Mouse (Mus musculus): ENCODE results near the gene Ptpn18. TPM values are rescaled to one million over a fixed set of nuclear protein-coding genes. Genes with fewer than 3 reads are reported as not detected.
"Not testable (repeated sequence)": the region's sequence is repeated elsewhere in the genome, so short reads cannot be mapped to it uniquely, and the experiment has no call there.

Gene Ptpn18
- polyA plus RNA-seq, 1 experiment from 2014 or later = 29.4 TPM

- 18% methylated on average over 5 of the region's 5 CpGs for WGBS
- no peak overlapping the region for H3K27ac ChIP-seq (replicated peaks)
- no peak overlapping the region for H3K9ac ChIP-seq (ENCODE audit: low read length)
- no peak for ATAC-seq (ENCODE audit: low FRiP score, low TSS enrichment)
- H3K4me1 ChIP-seq (replicated peaks; ENCODE audit: control insufficient read depth, insufficient read depth) = no peaks in the 10 kb centered on the region
- no peaks in the 10 kb centered on the region for H3K36me3 ChIP-seq (ENCODE audit: control insufficient read depth, insufficient read depth, low read length)
- no peak for DNase-seq (ENCODE audit: low spot score)
- TF ChIP-seq CTCF (IDR thresholded peaks at IDR 0.05; ENCODE audit: low read depth) (no peak), EP300 (optimal IDR thresholded peaks at IDR 0.05) (no peak)
- no peaks in the 10 kb centered on the region for H3K9me3 ChIP-seq (ENCODE audit: control insufficient read depth, low read length)
- no peak overlapping the region for H3K4me2 ChIP-seq (replicated peaks; ENCODE audit: low read depth)
- H3K4me3 ChIP-seq (ENCODE audit: low read depth, low read length) = no peak overlapping the region
- H3K27me3 ChIP-seq (ENCODE audit: control insufficient read depth, insufficient read depth, low read length) = no peaks in the 10 kb centered on the region
Measured at GRCm38 (mm10) chr1:34516595-34516994, 57.0 kb downstream of the Ptpn18 start.

DNA sequence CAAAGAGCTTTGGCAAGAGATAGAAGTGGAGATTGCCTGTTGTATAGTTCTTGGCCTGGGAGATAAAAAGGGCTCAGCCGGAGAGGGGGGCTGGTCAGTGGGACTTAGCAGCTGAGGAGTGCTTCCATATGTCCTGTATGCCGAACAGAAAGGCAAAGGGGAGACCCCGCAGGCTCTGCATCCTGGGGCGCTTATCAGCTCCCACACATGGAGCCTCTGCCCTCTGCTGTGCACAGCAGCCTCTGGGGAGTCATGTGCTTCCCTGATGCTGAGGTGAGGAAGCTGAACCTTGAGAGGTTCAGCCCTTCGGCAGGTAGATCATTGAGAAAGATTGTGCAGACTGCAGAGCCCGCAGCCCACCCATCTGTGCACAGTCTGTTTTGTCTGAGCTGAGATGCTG is 57.7 kb downstream of the Ptpn18 start:
- not testable (repeated sequence) for H3K27ac ChIP-seq (replicated peaks); H3K4me3 ChIP-seq (ENCODE audit: low read depth, low read length); H3K4me2 ChIP-seq (replicated peaks; ENCODE audit: low read depth); ATAC-seq (ENCODE audit: low FRiP score, low TSS enrichment); H3K9me3 ChIP-seq (ENCODE audit: control insufficient read depth, low read length); H3K4me1 ChIP-seq (replicated peaks; ENCODE audit: control insufficient read depth, insufficient read depth); DNase-seq (ENCODE audit: low spot score); H3K36me3 ChIP-seq (ENCODE audit: control insufficient read depth, insufficient read depth, low read length); H3K27me3 ChIP-seq (ENCODE audit: control insufficient read depth, insufficient read depth, low read length); H3K9ac ChIP-seq (ENCODE audit: low read length)
- 20% methylated on average over 4 of the region's 6 CpGs for WGBS

DNA sequence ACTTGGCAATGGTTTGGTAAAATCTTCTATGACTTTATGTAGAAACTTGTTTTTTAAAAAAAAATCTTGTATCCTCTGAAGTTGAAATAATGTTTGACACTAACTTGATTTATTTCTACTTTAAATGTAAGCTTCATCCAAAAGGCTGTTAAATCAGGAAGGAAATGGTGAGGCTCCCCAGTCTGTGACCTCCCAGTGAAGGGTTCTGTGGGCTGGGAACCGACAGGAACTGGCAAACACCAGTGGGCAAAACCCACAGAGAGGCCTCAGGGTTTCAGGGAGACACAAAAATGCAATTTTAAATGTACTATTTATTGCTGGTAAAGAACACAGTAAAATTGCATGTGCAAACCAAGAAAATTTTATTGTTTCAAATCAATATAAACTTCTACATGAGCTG is 58.2 kb downstream of the Ptpn18 start:
- not testable (repeated sequence) for H3K9ac ChIP-seq (ENCODE audit: low read length); H3K4me3 ChIP-seq (ENCODE audit: low read depth, low read length); H3K27me3 ChIP-seq (ENCODE audit: control insufficient read depth, insufficient read depth, low read length); H3K27ac ChIP-seq (replicated peaks); H3K4me1 ChIP-seq (replicated peaks; ENCODE audit: control insufficient read depth, insufficient read depth); H3K36me3 ChIP-seq (ENCODE audit: control insufficient read depth, insufficient read depth, low read length); ATAC-seq (ENCODE audit: low FRiP score, low TSS enrichment); DNase-seq (ENCODE audit: low spot score); H3K9me3 ChIP-seq (ENCODE audit: control insufficient read depth, low read length); H3K4me2 ChIP-seq (replicated peaks; ENCODE audit: low read depth)
- 30% methylated on average over 1 of the region's 1 CpGs for WGBS

- 71% methylated on average over 1 of the region's 1 CpGs for WGBS
- no peaks in the 10 kb centered on the region for H3K4me1 ChIP-seq (replicated peaks; ENCODE audit: control insufficient read depth, insufficient read depth)
- H3K4me2 ChIP-seq (replicated peaks; ENCODE audit: low read depth) = no peak overlapping the region
- H3K27me3 ChIP-seq (ENCODE audit: control insufficient read depth, insufficient read depth, low read length) = no peaks in the 10 kb centered on the region
- H3K9me3 ChIP-seq (ENCODE audit: control insufficient read depth, low read length) = no peaks in the 10 kb centered on the region
- H3K36me3 ChIP-seq (ENCODE audit: control insufficient read depth, insufficient read depth, low read length) = no peaks in the 10 kb centered on the region
- no peak overlapping the region for H3K27ac ChIP-seq (replicated peaks)
- no peak overlapping the region for H3K9ac ChIP-seq (ENCODE audit: low read length)
- ATAC-seq (ENCODE audit: low FRiP score, low TSS enrichment) (no peak), DNase-seq (ENCODE audit: low spot score) (no peak)
- H3K4me3 ChIP-seq (ENCODE audit: low read depth, low read length) = no peak overlapping the region
- TF ChIP-seq CTCF (IDR thresholded peaks at IDR 0.05; ENCODE audit: low read depth) (0 out of 2 replicates have a peak, but pooled peaks have one; percentile 2), EP300 (optimal IDR thresholded peaks at IDR 0.05) (no peak)
Measured at GRCm38 (mm10) chr1:34518259-34518658, 58.7 kb downstream of the Ptpn18 start.

DNA sequence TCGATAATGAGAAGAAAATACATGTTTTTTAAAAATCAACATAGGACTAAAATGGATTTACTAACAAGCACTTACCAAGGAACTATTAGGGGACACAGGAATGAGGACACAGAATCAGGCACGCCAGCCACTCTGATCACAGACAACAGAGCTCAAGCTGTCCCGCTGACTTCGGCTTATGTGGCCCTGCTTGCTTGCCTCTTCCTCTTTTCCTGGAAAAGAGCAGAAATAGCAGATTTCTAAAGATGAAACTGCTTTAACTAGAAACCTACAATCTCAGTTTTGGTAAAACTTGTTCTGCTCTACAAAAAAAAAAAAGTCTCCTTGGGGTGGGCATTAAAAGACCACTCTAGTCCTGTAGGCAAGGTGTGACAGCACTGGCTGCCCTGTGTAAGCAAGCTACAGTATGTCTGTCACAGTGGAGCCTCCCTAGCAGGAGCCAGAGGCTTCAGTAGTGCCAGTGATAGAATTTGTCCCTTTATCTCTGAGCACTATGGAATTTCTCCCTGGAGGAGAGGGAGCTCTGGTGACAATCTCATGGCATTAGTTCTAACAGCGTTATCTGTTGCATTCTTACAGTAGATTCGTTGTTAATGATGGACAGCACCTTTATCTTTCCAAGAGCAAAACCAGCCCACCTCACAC is 62.8 kb downstream of the Ptpn18 start:
- Histone ChIP-seq H3K27ac (replicated peaks) (no peak overlapping the region), H3K9ac (ENCODE audit: low read length) (no peak overlapping the region), H3K4me2 (replicated peaks; ENCODE audit: low read depth) (no peak overlapping the region), H3K9me3 (ENCODE audit: control insufficient read depth, low read length) (no peaks in the 10 kb centered on the region), H3K4me1 (replicated peaks; ENCODE audit: control insufficient read depth, insufficient read depth) (no peaks in the 10 kb centered on the region), H3K27me3 (ENCODE audit: control insufficient read depth, insufficient read depth, low read length) (no peaks in the 10 kb centered on the region), H3K36me3 (ENCODE audit: control insufficient read depth, insufficient read depth, low read length) (no peaks in the 10 kb centered on the region), H3K4me3 (ENCODE audit: low read depth, low read length) (no peak overlapping the region)
- DNase-seq (ENCODE audit: low spot score) (no peak), ATAC-seq (ENCODE audit: low FRiP score, low TSS enrichment) (no peak)
- TF ChIP-seq CTCF (IDR thresholded peaks at IDR 0.05; ENCODE audit: low read depth) (no peak), EP300 (optimal IDR thresholded peaks at IDR 0.05) (no peak)
- 69% methylated on average over 6 of the region's 6 CpGs for WGBS

- TF ChIP-seq CTCF (IDR thresholded peaks at IDR 0.05; ENCODE audit: low read depth) = no peak
- no peak for TF ChIP-seq EP300 (optimal IDR thresholded peaks at IDR 0.05)
- no peak overlapping the region for H3K4me3 ChIP-seq (ENCODE audit: low read depth, low read length)
- no peak overlapping the region for H3K4me2 ChIP-seq (replicated peaks; ENCODE audit: low read depth)
- no peaks in the 10 kb centered on the region for H3K4me1 ChIP-seq (replicated peaks; ENCODE audit: control insufficient read depth, insufficient read depth)
- ATAC-seq (ENCODE audit: low FRiP score, low TSS enrichment) = no peak
- H3K9ac ChIP-seq (ENCODE audit: low read length) = no peak overlapping the region
- no peak overlapping the region for H3K27ac ChIP-seq (replicated peaks)
- no peaks in the 10 kb centered on the region for H3K27me3 ChIP-seq (ENCODE audit: control insufficient read depth, insufficient read depth, low read length)
- H3K36me3 ChIP-seq (ENCODE audit: control insufficient read depth, insufficient read depth, low read length) = no peaks in the 10 kb centered on the region
- 67% methylated on average over 3 of the region's 3 CpGs for WGBS
- DNase-seq (ENCODE audit: low spot score) = no peak
- H3K9me3 ChIP-seq (ENCODE audit: control insufficient read depth, low read length) = no peaks in the 10 kb centered on the region
Measured at GRCm38 (mm10) chr1:34522850-34523244, 63.3 kb downstream of the Ptpn18 start.
